Mouse (Mus musculus) right cerebral cortex, postnatal 14 days (tissue): Measurements from ENCODE around the gene Ccdc9b.
A peak's percentile ranks its signal among the peaks of the same experiment; 100 is the strongest.

Experiments
- DNase-seq: peaks from one replicate; pipeline ENCODE4 v3.0.0; 2022

Ccdc9b gene

DNA sequence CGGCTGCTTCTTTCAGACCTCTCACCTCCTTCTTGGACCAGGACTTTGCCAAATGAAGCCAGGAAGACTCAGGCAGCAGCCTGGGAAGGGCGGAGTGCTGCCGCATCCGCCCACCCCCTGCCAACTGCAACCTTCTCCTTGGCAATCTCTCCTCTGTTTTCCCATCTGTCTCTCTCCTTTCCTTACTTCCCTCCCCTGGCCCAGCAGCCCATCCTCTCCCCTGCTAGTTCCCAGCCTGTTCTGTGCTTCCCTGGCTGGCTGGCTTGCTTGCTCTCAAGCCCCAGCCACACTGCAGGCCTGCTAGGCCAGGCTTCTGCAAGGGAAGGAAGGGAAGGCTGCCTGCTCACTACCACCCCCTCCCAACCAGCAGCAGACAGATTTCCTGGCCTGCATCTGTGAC is 13.4 kb upstream of the Ccdc9b start:
- peak; percentile 47 for DNase-seq

DNA sequence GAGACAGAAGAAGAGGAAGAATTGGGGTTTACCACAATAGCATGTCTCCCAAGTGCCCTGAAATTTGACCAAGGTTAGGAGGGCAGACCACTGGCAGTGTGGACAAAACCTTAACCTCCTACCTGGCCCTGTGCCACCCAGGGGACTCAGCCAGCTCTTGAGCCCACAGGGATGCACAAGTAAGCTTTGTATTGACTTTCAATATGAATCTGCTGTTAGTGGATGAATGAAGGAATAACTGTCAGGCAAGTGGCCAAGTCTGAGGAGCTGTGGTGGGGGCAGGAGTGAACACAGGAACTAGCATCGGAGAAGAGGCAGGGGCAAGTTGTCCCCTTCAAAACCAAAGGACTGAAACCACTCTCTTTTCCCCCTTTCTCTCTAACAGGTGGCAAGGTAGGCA is 12.9 kb upstream of the Ccdc9b start:
- DNase-seq: no peak

DNA sequence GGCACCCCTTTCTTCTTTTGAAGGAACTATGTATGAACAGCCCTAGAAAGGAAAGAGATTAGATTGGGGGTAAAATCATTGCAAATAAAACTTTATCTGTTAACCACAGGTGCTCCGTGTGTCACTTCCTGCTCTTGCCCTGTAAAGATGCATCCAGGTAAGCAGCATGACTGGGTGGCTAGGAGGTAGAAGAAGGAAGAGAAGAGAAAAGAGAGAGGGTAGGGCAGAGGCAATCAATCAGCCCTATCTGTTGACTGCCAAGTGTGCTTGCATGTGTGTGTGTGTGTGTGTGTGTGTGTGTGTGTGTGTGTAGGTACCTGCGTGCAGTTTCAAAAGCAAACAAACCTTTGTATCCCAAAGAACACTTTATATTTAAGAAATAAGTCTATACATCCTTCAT is 12.1 kb upstream of the Ccdc9b start:
- no peak for DNase-seq

- no peak for DNase-seq
Measured at GRCm38 (mm10) chr2:118772158-118772874, 9.9 kb upstream of the Ccdc9b start, which contains the start of gene Phgr1. Gene Phgr1 (plus strand): TSS chr2:118772769.

GRCm38 (mm10) chr2:118766041-118767033 is 3.9 kb upstream of the Ccdc9b start:
- no peak for DNase-seq

- DNase-seq: no peak
Measured at GRCm38 (mm10) chr2:118764875-118765274, 2.4 kb upstream of the Ccdc9b start.

DNA sequence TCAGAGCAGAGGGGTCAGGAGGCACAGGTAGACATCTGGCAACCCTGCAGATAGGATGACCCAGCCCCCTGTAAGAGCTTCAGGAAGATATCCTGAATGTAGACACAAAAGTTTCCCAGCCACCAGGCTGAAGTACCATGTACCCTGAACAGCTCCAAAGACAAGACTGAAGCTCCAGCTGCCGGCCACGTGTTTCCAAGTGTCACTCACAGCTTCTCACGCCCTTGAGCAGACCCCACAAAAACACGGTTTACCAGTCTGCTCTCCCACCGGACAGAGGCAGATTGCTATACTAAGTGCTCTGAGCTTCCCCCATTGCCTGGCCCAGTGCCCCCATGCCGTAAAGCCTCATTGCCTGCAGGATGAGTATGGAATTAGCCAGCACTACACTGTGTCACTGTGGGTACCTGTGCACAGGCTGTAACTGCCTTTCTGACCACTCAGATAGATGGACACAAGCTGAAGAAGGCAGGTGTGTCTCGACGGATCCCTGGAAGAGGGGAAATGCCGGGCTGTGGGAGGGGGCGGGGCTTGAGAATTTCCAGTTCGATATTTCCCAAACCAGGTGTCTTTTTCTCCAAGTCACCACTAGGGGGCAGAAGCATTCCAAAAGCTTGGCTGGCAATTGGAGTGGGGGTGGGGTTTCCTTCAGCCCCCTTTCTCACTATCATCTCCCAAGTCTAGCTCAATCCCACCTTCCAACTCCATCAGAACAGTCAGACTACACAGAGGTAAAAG is 1.8 kb upstream of the Ccdc9b start:
- DNase-seq: peak; percentile 59

GRCm38 (mm10) chr2:118763469-118763868 is 1.0 kb upstream of the Ccdc9b start:
- DNase-seq: no peak

DNA sequence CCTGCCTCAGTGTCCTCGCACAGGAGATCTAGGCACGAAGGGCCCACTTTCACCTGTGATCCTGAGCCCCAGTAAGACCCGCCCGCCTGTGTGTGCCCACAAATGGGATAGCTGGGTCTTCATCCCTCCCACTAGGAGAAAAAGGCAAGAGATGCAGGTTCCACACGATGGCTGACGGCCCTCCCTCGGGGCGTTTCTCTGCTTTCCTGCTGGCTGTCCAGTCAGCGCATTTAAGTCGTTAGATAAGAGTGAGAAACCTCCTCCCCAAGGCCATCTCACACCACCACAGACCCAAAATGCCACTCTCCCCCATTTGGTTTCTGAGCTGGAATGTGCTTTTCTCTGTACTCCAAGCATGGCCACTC is 305 bp upstream of the Ccdc9b start:
- no peak for DNase-seq

- no peak for DNase-seq
Measured at GRCm38 (mm10) chr2:118761358-118761757, 1.1 kb downstream of the Ccdc9b start.

DNA sequence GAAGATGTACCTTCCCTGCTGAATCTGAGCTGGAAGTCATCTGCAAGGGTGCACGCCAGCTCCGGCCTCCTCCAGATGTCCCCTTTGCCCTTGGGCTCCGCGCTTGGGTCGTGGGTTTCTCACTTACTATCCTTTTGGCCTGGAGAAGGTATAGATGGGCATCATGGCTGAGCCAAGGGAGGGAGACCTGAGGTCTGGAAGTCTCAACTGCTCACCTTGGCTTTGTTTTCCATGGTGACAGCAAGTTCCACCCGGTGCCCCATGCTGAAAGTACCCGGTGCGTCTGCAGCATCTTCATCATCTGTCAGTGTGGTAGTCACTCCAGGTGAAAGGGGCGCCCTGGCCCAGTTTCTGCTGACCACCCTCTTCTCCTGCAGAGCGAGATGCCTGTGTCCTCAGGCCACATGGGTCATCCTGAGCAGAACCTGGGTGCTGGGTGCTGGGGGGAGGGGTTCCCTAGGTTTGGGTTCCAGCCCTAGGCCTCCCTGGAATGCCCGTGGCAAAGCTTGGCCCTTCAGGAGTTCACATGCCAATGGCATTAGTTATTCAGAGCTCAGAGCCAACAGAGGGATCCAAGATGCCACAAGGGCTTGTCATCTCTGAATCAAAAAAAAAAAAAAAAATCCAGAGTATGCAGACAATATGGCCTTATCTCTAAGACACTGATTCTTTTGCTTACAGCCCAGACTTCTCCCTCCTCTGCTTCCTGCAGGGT is 2.0 kb downstream of the Ccdc9b start:
- no peak for DNase-seq

DNA sequence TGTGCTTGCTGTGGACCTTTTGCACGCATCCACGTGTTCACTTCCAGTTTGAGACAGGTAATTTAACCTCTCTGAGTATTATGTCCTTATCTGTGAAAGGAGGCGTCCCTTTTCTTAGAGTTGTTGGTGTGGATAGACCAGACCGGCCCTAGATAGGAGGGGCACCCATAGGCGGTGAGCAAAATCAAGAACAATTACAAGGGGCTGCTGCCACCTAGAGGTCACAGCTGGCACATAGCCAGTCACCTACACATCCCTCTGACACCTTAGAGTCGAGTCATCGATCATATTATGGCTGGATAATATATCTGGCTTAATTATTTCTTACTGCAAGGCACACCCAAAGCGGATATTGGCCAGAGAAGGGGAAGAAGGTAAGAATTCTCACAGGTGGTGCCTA is 2.6 kb downstream of the Ccdc9b start:
- DNase-seq: peak; percentile 58

- no peak for DNase-seq
Measured at GRCm38 (mm10) chr2:118756103-118756502, 6.4 kb downstream of the Ccdc9b start.

- DNase-seq: no peak
Measured at GRCm38 (mm10) chr2:118755407-118755806, 7.1 kb downstream of the Ccdc9b start.

DNA sequence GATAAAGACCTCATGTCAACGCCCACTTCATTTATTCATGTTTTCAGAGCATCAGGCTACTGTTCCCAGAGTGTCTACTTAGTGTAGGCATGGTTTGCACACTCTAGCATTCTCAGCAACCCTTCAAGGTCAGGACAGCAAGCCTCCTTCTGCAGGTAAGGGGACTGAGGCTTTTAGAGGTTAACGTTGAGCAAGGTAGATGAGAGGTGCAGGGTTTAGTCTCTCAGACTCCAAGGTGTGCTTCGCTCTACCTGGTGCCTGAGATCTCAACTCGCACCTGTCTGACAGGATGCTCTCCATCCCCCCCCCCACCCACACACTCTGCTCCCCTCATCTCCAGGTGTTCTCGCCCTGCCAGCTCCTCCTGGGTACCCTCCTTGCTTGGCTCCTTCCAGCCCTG is 8.3 kb downstream of the Ccdc9b start:
- DNase-seq: no peak

DNA sequence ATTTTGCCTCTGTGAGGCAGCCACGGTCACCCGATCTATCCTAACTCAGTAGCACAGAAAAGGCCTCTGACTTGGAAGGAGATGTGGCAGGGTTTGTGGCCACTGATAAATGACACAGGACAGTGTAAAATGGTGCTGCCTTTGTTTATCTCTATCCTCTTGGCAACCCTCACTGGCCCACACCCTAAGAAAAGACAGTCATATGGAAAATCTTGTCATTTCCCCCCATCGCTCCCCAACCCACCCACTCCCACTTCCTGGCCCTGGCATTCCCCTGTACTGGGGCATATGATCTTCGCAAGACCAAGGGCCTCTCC is 9.7 kb downstream of the Ccdc9b start:
- DNase-seq: no peak

DNA sequence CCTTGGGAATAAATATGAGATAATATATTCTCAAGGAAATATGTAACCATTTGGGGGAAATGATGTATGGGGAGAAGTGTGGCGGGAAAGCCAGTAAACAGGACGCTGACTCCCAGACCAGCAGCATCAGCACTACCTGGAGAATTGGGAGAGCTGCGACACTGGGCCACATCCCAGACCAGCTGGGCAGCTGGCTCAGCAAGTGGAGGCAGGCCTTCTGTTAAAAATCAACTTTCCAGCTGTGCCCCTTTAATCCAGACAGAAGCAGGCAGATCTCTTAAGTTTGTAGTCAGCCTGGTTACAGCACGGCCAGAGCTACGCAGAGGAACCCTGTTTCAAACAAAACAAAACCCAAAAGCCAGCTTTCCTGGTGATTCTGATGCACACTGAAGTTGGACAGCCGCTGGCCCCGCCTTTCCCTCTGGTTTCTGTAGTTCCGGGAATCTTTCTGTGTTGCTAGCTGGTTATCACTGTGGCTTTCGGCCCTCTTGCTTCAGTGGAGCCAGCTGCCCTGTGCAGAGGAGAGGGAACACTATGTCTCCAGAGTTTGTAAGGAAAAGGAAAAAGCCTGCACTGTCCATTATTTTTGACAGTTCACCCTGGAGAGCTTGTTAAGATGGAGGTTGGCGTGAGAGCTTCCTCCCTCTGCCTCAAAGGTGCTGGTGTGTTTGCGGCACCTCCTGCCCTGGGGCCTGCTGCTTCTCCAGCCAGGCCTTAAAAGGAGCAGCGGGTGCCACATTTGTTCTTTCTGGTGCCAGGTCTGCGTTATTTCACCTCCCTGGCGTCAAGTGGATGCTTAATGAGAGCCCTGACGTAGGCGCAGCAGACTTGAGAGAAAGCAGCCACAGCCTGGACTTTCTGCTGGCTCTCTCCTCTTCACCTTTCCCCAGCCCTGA is 10.3 kb downstream of the Ccdc9b start:
- no peak for DNase-seq

DNA sequence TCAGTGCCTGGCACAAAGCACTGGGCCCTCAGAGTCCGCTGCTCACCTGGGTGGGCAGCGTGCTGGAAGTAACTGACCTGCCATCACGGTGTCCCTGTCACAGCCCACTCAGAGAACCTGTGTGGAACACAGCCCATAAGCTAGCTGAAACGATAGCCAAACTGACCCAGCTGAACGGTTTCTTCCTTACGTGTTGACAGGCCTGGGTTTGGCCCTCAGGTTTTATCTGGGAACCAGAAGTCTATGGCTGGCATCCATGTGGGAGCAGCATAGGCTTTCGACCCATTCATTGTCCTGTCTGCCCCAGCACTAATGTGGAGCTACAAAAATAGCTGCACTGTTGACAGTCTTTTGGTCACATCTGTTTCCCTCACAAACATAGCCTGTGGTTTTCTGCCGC is 12.0 kb downstream of the Ccdc9b start:
- DNase-seq: no peak

- no peak for DNase-seq
Measured at GRCm38 (mm10) chr2:118749341-118749884, 13.0 kb downstream of the Ccdc9b start.

DNA sequence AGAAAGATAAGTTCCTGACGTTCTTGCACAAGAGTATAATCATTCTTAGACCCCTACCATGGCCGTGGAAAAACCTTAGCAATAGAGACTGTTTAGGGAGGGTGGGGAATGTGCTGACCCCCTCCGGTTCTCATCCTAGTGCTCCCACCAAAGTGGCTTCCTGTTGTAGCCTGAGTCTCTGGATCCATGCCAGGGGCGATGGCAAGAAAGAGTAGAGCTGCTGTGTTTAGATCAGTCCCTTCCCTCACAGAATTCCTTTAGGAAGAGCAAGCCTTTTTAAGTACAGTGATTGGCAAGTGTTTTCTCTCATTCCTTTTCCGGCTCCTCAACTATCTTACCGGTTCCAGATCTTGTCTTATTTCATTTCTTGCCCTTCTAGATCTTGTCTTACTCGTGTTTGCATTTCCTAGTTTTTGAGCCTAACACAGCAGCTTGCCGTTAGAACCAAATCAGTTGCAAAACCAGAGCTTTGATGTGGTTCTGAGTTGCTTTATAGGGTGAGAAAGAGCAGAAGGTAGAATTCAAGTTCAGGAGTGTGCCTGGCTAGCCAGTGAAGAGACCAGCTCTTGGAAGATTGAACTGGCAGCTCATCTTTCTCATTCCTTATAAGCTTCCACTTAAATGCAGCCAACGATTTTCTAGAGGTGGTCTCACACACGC is 15.0 kb downstream of the Ccdc9b start:
- no peak for DNase-seq
